Mouse (Mus musculus) layer of hippocampus, postnatal 10 days (tissue): ENCODE data around the gene Ier3. TPM values are rescaled to one million over a fixed set of nuclear protein-coding genes. Genes with fewer than 3 reads are reported as not detected.

Source experiments
- DNase-seq, 2 experiments: peaks; one replicate each; pipeline ENCODE4 v3.0.0; 2021; ENCODE audit warnings: low spot score in 2 of 2
- microRNA-seq, 2 experiments: library from miRNA; unstranded; fragments of <30 nt; microRNA quantifications; one replicate each; pipeline ENCODE4 v1.2.0; 2021
- total RNA-seq, 2 experiments: library from RNA; stranded (reverse); gene quantifications; 2 replicates each; pipeline ENCODE4 v1.2.3; 2021

The Ier3 gene
- total RNA-seq, 2 experiments from 2014 or later = 4.3 to 4.6 TPM

- peak; percentile 54 to 72 for DNase-seq
These were observed 44.9 kb downstream of the Ier3 start for GRCm38 (mm10) chr17:35866281-35866831.

GRCm38 (mm10) chr17:35866911-35867890 lies 45.7 kb downstream of the Ier3 start:
- peak in 1 of 2 experiments; percentile 37 for DNase-seq

GRCm38 (mm10) chr17:35868165-35868820 lies 46.8 kb downstream of the Ier3 start:
- no peak for DNase-seq

DNA sequence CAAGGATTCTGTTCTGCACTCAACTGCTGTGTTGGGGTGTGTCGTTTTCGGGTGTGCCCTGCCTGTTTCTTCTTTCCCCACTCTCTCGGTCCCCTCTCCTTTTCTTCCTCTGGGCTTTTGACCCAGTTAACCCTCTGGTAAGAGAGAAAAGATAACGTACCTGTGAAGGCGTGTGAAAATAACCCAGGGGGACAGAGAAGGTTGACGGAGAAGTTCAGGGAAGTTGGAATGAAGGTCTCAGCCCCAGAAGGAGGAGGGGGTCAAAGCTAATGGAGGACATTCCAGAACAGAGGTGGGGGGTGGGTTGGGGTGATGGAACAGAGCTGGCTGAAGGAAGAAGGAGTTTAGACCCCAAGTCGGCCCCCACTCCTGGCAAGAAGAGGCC lies 47.5 kb downstream of the Ier3 start:
- no peak for DNase-seq

DNA sequence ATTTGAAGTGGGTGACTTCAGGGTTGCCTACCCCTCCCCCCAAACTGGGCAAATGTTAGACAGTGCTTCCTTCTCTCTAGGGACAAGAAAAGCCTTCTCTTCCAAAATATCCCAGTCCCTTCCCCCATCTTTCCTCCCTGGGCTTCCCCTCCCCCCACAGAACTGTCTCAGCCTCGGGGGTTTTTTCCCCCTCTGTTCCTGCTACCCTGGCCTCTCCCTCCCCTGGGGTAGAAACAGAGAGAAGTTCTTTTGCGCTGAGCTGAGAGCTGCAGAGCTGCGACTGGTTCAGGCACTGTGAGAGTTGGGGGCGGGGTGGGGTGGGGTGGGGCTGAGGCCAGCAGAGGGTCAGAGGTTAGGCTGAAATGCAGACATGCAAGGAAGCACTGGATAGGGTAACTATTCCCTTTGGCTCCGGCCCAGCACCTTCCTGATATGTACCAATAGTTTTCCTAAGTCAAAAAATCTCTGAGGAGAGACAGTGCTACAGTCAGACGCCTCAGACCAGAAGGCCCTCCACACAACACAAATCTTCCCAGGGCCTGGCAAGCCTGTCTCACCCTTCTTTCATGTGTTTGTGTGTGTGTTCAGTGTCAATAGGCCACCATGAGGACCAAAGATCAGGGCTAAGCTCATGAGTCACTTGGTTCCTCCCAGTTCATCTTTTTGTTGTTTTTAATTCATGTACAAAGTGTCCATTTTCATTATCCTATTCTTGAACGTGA lies 48.0 kb downstream of the Ier3 start:
- DNase-seq = peak in 1 of 2 experiments; percentile 48

- peak in 1 of 2 experiments; percentile 30 for DNase-seq
These were observed 48.8 kb downstream of the Ier3 start for GRCm38 (mm10) chr17:35870151-35870883.

- peak; percentile 49 to 53 for DNase-seq
These were observed 49.6 kb downstream of the Ier3 start for GRCm38 (mm10) chr17:35870884-35871696.

Small RNA genes within 50 kb of the gene (microRNA-seq; reads per million reads assigned to microRNA genes)
- 1.2 to 1.6 reads per million in 2 experiments for gene Gm28033

Other genes starting within 250 kb of the Ier3 start
- not detected for gene Sfta2, start 220.1 kb upstream of the Ier3 start, total RNA-seq
- not detected for gene Gm9573, start 195.0 kb upstream of the Ier3 start, total RNA-seq
- gene Mucl3, start 178.0 kb upstream of the Ier3 start, total RNA-seq = not detected
- gene Vars2, start 154.1 kb upstream of the Ier3 start, total RNA-seq = 10 to 100 TPM; 42.6 to 44.1 TPM
- 10 to 100 TPM; 23.3 to 24.4 TPM for gene Gtf2h4, start 147.9 kb upstream of the Ier3 start, total RNA-seq
- 10 to 100 TPM; 49.8 to 50.5 TPM for gene Ddr1, start 117.1 kb upstream of the Ier3 start, total RNA-seq
- gene Flot1, start 1.5 kb downstream of the Ier3 start, total RNA-seq = 100 to 1,000 TPM; 163 to 172 TPM
- 1,000 to 10,000 TPM; 1,119 to 1,208 TPM for gene Tubb5, start 16.6 kb downstream of the Ier3 start, total RNA-seq
- 10 to 100 TPM; 15.8 to 16.2 TPM for gene Mdc1, start 19.8 kb downstream of the Ier3 start, total RNA-seq
- gene Nrm, start 39.6 kb downstream of the Ier3 start, total RNA-seq = 1 to 10 TPM; 5.2 to 5.7 TPM
- gene Ppp1r18, start 43.9 kb downstream of the Ier3 start, total RNA-seq = 10 to 100 TPM; 15.6 to 16.3 TPM
- gene Dhx16, start 58.1 kb downstream of the Ier3 start, total RNA-seq = 10 to 100 TPM; 26.1 to 36.5 TPM
- gene 2310061I04Rik, start 75.7 kb downstream of the Ier3 start, total RNA-seq = 10 to 100 TPM; 69.4 to 77.2 TPM
- 100 to 1,000 TPM; 132 to 133 TPM for gene Atat1, start 88.4 kb downstream of the Ier3 start, total RNA-seq
- 10 to 100 TPM; 49.1 to 50.2 TPM for gene Mrps18b, start 94.7 kb downstream of the Ier3 start, total RNA-seq
- gene Ppp1r10, start 94.8 kb downstream of the Ier3 start, total RNA-seq = 10 to 100 TPM; 66.2 to 67.3 TPM
- 10 to 100 TPM; 86.2 to 86.6 TPM for gene Abcf1, start 148.1 kb downstream of the Ier3 start, total RNA-seq
- 100 to 1,000 TPM; 123 to 128 TPM for gene Gnl1, start 158.2 kb downstream of the Ier3 start, total RNA-seq
- 10 to 100 TPM; 72.1 to 79.2 TPM for gene Prr3, start 158.6 kb downstream of the Ier3 start, total RNA-seq
- gene H2-T24, start 198.9 kb downstream of the Ier3 start, total RNA-seq = under 1 TPM; 0.54 to 0.80 TPM
- 1 to 10 TPM; 2.4 to 2.9 TPM for gene H2-T23, start 211.2 kb downstream of the Ier3 start, total RNA-seq
- 1 to 10 TPM; 8.2 to 9.0 TPM for gene H2-T22, start 221.1 kb downstream of the Ier3 start, total RNA-seq
- gene Gm6034, start 221.3 kb downstream of the Ier3 start, total RNA-seq = not detected
- under 1 TPM; 0.30 to 0.65 TPM for gene Gm11127, start 236.7 kb downstream of the Ier3 start, total RNA-seq